Mouse (Mus musculus) 3T3-L1 (cell line): Measurements from ENCODE around the gene Cyb5b.
A peak's percentile ranks its signal among the peaks of the same experiment; 100 is the strongest.
"Not testable (repeated sequence)": the region's sequence is repeated elsewhere in the genome, so short reads cannot be mapped to it uniquely, and the experiment has no call there.

Experiments used
- DNase-seq: peaks from one replicate; pipeline ENCODE4 v3.0.0-alpha.2; 2015; ENCODE audit warnings: low read depth, low spot score

The Cyb5b gene

DNA sequence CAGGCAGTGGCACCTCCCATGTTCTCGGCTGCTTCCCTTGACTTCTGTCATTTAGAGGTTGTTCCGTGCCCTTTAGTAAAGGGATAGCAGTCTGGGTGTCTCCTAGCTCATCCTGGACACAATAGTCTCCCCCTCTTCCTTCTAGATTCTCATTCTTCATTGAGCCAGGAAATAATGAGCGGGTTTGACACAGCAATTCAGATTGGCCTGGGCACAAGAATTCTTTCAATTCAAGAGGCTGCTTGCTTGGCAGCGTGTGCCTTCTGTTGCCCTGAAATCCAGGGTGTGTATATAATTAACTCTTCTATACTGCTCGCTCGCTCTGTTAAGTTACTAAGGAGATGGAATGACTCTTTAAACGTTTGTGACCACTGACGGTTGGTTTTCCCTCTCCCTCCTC lies 21.7 kb downstream of the Cyb5b start:
- no peak for DNase-seq

DNA sequence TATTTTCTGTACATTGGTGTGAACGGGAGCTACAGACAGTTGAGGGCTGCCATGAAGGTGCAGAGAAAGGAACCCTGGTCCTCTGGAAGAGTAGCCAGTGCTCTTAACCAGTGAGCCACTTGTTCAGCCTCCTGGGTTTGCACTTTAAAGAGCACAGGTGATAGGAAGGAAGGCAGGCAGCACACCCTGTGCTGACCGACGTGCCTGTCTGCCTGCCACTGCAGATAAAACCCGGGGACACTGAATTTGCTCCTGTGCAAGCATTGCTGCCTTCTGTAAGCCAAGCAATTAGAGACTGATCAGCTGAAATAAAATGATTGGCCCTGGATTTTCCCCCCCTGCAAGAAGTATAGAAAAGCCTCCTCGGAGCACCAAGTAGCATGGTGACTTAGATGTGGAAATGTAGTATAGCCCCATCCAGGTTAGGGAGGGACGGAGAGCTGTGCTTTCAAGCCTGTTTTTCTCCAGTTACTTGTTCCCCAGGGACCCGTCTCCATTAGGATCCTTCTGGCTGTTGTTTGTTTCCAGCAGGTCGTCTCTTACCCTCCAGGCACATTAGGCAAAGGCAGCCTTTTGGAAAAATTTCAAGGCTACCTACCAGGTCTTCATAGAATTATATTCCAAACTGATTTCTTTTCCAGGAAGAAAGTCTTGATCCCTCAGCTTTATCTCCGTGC lies 22.7 kb downstream of the Cyb5b start:
- no peak for DNase-seq

DNA sequence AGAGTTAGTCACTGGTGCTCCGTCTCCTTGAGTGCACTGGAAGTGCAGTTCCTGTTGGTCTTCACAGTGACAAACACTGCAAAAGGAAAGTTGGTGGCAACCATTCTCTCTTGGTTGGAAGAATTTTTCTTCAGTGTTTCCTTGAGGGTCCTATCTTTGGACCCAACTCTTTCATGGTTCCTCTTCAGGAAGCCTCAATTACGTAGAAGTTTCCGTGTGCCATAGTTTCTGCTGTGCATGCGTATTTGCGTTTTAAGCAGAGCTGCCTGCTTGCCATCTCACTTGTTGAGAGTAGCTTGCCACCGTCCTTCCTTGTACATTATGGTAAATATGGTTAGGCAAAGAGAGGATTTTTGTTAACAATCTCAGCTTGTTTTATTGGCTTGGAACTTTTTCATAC lies 30.7 kb downstream of the Cyb5b start:
- DNase-seq: no peak

DNA sequence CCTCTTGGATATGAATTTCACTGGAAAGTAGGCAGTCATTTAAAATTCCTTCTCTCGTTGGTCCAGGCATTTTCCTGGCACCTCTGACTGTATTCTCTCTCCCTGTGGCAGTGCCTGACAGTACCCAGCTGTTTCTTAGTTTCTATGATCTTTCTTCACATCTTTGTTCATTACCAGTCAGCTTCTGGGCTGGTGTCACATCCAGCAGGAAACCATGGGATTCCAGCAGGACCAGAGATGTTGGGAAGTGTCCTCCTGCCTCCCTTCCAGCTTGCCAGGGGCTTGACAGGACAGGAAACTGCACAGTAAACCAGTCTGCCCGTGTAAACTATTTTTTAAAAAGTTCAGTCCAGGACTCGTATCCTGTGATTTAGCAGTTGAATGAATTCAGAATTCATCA lies 34.6 kb downstream of the Cyb5b start:
- DNase-seq: no peak

DNA sequence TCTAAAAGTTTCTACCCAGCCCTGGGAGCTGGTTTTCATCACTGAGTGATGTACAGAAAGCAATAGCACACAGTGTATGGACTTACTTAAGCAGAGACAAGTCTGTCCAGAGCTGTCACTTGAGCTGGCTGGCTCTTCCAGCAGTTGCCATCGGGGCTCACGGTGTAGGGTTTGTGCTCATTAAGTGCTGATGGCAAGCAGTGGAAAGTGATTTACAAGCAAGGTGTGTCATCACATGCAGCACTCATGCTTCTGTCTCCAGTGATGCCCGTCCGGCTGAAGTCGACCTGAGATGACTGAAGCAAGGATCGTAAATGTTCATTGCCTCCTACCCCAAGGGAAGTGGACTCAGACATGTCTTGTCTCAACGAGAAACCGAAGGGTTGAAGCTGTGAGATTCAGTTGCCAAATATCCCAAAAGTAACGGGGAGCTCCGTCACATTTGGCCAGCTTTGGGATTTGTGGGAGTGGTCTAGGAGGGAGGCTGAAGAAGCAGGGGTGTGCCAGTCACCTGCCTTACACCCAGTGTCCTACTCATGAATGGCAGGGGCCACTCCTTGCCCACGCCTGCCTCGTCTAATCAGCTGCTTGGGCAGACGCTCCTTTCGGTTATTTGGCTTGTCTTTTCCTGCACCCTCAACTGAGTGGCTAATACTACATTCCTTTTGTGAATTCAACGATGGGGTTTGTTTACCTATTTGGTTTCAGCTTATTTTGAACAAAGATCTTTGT lies 36.4 kb downstream of the Cyb5b start:
- no peak for DNase-seq

DNA sequence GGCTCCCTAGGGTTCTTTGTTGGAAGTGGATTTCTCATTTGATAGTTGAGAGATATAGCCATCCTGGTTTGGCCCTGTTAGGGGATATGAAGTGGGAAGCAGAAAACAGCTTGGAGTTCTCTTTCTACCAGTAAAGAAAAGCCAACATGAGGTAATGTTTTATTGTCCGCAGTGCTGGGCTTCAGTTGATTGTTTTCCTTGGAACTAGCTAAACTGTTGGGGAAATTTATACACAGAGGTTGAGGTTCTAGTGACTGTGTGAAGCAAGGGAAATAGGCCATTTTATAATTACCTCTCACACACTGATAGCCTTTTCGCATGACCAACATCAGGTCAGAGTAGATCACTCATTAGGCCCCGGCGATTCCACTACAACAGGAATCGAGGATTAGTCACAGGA lies 37.2 kb downstream of the Cyb5b start:
- DNase-seq: no peak

DNA sequence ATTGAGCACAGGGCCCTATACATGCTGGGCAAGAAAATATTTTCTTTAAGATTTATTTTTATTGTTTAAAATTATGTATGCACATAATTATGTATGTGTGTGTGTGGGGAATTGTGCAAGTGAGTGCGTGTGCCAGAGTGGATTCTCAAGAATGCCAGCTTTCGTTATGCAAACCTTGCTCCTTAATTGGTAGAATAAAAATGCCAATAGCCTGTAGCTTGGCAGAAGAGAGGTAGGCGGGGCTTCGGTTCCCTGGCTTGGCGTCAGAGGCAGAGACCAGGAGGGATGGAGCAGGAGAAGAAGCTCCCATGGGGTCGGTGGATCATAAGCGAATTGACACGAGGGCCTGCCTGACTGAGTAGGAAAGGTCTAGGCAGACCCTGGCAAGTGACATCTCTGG lies 42.2 kb downstream of the Cyb5b start:
- no peak for DNase-seq

DNA sequence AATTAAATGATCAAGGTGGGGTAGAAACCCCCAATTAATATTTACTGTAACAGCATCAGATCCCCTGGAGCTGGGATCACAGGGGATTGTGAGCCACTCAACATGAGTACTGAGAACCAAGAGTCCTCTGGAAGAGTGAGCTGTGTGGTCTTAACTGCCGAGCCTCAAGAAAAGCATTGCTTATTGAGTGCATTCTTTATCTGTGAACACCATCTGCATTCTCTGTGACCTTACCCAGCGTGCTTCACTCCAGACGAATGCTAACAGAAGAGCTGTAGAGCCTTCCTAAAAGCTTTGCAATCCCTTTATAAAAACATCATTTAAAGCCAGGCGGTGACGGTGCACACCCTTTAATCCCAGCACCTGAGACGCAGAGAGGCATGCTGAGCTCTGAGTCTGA lies 42.9 kb downstream of the Cyb5b start:
- DNase-seq: no peak

DNA sequence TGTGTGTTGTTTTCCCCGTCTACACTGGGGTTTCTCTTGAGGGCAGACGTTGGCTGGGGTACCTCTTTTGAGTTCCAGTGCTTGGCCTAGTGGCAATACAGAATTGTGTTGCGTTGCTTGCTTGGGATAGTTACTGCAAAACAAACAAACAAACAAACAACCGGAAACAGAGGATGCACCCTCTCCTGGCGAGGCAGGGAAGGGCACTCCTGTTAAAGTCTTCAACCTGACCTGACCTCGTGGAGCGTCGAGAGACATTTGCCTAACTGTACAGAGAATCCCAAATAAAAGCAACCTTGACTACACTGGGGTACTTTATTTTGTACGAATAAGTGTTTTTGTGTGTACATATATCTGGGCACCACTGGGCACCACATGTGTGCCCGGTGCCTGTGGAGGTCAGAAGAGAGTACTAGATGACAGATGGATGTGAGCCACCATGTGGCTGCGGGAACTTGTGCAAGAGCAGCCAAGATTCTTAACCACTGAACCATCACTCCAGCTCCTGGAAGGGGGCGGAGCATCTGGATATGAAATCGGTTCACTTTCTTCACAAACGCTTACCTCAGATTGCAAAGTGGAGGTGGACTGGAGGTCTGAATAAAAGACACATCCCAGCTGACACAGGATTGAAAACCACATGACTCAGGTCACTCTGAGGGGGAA lies 44.5 kb downstream of the Cyb5b start:
- peak; percentile 61 for DNase-seq

DNA sequence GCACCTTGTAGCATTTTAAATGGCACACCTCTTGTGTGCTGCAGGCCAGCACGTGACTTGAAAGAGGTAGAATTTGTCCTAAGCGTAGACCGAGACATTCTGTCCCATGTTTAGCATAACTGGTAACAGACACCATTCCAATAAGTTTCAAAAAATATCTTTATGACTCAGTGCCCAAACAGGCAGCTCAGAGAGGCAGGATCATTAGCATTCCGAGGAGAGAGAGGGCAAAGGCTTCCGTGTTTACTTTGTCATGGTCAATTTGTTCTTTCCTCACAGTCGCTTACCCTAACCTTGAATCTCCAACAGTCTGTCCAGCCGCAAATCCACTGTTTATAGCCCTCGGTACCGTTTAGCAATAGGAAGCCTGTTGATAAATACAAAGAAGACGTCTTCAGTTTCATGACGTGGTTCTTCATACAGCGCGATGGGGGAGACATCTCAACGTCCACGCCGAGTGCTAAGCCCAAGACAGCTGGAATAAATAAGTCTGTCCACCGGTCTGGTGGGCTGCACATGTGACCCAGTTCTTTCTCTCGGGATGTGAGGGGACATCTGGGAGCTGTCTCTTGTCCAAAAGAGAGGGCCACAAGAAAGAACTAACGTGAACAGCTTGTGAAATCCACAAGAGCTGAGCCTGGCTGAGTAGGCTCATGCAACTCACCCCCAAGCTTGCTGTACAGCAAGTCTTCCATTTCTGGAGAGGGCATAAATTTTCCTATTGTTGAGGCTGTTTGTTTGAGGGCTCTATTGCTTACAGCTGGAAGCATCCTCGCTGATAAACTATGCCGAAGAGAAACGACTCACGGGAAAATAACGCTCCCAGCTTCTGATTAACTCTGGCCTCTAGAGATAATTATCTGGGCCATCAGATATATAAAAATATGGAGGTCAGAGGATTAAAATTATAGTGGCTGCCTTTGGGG lies 47.7 kb downstream of the Cyb5b start:
- DNase-seq: peak; percentile 91

DNA sequence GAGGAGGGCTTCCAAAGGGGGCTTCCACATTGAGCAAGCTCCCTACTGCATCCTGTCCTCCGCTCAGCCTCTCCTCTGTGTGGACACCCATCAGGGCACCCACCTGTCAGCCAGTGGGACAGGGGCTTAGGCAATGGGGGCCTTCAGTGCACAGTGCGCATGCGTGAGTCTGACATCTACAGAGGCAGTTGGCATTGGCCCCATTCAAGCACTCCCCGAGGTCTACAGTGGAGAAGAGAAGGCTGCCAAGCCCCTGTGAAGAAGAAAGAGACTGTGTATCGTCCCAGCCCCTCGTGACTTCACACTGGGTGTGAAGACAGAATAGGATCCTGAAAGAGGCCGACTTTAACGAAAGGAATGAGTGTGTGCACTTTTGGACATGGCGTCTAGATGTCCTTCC lies 54.7 kb downstream of the Cyb5b start:
- no peak for DNase-seq

DNA sequence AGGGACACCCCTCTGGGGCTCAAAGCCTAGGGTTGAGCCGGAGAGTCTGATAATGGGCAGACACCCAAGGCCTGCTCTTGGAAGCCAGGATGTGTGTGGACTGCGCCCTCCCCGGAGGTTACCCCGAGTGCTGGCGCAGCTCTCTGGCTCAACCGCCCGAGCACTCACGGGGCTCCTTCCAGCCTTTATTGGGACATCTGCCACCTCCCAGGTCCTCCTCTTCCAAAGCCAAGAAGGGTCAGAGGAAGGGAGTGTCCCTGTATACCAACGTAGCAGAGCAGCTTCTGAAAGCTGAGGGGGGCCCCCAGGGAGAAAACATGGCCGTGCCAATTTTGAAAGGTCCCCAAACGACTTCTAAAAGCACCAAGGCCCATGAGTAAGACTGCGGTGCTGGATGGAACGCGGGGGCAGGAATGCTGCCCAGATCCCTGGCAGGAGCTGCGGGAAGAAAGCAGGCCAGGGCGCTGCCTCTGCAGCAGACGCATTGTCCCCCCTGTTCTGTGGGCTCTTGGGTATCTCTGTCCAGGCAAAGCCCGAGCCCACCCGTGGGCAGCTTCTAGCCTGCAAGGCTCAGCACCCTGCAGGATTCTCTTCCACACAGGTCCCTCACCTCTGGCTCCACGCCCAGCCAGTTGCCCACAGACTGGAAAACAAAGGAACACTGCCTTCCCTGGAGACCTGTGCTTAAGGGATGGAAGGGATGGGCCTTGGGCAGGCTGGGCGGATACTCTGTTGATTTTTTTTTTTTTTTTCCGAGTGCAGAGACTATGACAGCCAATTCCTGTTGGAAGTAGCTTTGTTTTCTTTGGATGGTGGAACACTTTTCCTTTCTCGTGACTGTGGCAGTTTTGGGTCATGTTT lies 55.5 kb downstream of the Cyb5b start:
- peak; percentile 99 for DNase-seq

DNA sequence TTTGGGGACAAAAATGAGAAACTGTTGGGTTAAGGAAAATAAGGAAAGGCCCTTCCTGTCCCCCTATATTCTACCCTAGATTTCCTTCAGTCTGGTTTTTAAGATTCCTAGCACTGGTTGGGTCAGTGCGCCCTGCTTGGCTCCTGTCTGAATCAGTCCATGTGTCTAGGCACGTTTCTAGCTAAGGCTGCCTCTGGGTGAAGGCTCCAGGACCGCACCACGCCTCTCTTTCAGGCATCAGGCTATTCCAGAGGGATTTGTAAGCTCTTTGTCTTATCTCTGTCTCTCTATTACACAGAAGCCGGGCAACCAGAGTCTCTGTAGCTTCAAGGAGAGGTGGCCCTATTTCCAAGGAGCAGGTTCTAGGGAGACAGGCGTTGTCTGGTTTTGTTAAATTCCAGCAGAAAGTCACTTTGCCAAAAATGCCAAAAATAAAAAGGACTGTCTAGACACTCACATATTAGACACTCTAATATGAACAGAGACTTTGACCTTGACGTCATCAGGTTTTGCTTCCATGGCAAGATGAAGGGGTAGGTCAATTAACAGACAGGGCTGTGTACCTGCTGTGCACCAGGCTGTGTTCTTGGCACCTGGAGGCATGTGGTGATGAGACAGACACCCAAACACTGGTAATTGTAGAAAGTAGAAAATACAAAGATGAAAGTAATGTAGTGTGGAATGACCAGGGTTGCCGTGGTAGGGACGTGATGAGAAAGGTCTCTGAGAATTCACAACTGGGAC lies 56.5 kb downstream of the Cyb5b start:
- DNase-seq: peak; percentile 80

DNA sequence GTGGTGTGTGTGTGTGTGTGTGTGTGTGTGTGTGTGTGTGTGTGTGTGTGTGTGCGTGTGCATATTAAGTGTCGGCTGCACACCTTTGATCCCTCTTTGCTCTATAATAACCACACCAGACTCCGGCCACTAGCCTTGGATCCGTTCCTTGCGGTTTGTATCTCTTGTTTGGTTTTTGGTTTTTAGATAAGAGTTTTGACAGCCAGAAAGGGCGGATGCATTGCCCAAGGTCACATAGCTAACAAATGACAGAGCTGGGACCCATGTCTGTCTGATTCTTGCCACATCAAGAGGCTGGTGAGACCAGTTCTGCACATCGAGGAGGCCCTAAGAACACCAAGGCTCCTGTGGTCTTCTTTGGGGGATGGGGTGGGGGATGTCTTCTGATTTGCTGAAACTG lies 58.7 kb downstream of the Cyb5b start:
- DNase-seq: peak; percentile 54

DNA sequence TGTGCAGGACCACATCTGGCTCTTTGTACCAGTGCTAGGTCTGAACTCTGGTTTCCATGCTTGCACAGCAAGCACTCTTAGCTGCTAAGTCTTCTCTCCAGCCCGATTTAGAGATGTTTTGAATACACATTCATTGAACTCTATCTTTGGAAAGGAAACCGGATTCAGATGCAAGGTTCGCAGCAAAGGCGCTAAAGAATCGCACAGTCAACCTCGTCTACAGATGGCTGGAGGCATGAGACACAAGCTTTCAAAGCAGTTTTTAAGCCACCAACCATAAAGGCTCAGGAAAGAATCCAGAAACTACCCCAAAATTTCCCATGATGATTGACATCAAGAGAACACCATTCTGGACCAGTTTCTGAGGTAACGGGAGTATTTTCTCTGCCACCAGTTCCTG lies 61.6 kb downstream of the Cyb5b start:
- no peak for DNase-seq

DNA sequence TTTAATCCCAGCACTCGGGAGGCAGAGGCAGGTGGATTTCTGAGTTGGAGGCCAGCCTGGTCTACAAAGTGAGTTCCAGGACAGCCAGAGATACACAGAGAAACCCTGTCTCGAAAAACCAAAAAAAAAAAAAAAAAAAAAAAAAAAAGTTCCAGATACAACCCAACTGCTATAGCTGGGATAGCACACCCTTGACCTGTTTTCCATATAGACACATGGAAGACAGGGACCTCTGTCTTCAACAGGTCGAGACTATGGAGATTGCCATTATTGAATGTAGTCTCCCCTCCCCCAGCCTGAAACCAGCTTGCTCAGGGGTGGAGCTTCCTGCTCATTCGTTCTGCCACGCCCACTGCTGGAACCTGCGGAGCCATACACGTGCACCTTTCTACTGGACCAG lies 66.8 kb downstream of the Cyb5b start:
- not testable (repeated sequence) for DNase-seq

DNA sequence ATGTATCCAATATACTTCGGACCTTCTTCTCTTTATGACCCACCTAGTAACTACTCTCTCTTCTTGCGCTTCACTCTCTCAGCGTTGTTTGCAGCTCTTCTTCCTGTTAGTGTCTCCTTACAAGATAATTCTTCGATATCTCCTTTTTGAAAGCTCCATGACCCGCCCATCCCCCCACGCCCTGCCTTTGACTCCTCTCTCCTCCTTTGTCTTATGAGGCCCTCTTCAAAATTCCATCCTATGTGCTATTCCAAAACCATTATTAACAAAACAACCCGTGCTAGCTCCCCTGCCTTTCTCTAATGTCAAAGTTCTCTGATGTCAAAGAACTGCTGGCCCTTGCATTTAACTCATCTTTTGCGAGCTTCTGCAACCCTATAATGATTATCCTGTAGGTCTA lies 67.7 kb downstream of the Cyb5b start:
- DNase-seq: no peak

DNA sequence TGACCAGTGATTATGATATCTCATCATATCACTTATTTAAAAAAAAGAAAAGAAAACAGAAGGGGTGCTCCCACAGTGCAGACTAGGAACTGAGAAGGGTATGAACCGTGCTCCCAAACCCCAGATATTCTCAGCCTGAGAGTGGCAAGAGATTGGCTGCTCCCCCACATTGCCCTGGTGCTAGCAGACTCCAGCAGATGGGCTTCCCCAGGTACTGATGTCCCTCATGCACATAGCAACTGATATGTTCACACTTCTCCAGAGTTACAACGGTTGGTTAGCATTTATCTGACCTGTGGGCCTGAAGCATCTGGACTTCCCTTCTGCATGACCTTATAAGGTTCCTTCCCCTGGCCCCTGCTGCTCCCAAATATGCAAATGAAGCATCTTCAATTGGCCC lies 68.6 kb downstream of the Cyb5b start:
- no peak for DNase-seq

DNA sequence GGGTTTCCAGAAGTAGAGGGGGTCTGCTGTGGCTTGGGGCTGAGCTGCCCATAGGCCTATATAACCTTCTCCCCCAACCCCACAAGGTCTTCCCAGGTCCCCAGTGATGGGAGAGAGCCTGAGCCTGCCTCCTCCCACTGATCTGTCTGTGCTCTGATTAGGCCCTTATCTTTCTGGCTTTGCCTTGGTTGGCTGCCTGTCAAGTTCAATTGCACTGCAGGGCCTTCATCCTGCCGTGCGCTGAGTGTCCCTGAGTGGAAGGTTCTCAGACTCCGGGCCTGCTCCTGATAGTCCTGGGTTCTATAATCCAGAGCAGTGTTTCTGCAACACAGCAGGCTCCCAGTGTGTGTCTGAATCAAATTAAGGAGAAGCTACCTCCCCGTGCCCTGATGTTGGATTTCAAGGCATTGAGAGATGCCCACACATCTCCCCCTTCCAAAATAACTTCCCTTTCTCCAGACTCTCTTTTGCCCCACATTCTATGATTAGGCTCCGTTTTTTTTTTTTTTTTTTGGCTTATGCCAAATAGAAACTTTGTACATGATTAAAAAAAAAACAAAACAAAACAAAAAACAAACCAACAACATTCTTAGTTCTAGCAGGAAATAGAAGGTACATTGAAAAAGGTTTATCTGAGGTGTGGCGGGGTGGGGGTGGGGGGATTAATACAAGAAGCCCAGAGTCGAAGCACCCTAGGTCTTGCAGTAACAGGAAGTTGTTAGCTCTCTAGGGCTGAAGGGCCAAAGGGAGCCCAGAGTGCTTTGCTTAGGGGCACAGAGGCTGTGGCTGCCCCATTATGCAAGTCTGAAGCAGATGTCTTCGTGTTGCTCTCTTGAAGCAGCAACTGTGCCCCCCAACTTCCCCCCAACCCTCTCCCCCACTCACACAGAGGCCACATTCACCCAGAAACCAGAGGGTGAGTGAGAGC lies 71.7 kb downstream of the Cyb5b start:
- no peak for DNase-seq
